Mouse (Mus musculus) T-helper 2 cell (primary cell): ENCODE data around the gene Crebl2.

Experiments
- in situ Hi-C: fragments of 300-600 bp; cut with MboI, MseI; formaldehyde crosslinking; loops from one replicate; pipeline ENCODE4 v1.15.1; 2025; ENCODE audit warnings: high pct_unique_total_duplicates

The Crebl2 gene

DNA sequence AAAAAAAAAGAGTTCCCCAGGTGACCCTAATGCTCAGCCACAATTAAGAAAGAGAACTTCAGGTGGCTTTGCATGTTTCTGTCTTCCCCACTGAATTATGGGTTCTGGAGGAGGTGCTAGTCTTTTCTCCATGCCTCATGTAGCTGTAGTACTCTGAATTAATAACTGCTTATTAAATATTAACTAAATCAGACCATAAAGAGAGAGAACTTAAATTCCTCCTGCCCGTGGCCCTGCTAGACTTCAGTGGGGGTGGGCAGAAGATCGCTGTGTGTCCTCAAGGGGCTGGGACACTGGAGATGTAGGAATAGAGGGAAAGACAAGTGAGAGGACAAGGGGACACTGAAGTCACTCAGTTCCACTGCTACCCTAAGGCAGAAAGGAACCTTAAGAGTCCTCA is 42.3 kb downstream of the Crebl2 start:
- in situ Hi-C loops: no loop called here

DNA sequence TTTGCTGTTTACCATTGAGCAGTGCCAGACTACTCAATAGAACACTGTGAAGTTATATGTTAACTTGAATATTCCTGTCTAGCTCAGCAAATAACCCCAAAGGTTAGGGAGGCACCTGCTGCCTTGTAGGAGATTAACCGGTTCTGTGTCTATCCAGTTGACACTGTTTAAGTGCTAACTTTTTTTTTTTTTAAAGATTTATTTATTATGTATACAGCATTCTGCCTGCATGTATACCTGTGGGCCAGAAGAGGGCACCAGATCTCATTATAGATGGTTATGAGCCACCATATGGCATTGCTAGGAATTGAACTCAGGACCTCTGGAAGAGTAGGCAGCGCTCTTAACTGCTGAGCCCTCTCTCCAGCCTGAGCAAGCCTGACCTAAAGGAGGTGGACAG is 43.1 kb downstream of the Crebl2 start:
- in situ Hi-C loops: no loop called here

DNA sequence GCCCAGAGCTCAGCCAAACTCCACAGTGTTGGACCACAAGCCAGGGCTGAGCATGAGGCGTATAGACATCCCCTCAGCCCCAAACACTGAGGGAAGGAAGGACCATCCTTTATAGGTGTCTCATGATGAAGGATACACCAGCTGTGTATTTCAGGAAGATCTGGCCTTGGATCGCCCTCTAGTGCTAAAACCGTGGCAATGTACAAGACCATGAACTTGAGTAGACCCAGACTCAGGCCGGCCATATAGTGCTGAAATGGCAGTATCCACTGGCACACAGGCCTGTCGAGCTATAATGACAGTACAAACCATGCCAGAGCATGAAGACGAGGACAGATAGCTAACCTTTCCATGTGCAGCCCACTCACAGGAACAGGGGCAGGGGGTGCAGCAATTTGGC is 46.8 kb downstream of the Crebl2 start:
- in situ Hi-C loops: no loop called here

DNA sequence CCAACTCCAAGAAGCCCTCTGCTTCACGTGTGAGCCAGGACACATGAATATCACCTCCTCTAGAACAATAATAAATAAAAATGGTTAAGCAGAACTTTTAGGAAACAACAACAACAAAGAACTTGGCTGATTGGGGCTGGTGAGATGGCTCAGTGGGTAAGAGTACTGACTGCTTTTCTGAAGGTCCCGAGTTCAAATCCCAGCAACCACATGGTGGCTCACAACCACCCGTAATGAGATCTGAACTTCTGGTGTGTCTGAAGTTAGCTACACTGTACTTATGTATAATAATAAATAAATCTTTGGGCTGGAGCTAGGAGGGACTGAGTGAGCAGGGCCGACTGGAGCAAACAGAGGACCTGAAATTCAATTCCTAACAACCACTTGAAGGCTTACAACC is 47.3 kb downstream of the Crebl2 start:
- in situ Hi-C loops: no loop called here

DNA sequence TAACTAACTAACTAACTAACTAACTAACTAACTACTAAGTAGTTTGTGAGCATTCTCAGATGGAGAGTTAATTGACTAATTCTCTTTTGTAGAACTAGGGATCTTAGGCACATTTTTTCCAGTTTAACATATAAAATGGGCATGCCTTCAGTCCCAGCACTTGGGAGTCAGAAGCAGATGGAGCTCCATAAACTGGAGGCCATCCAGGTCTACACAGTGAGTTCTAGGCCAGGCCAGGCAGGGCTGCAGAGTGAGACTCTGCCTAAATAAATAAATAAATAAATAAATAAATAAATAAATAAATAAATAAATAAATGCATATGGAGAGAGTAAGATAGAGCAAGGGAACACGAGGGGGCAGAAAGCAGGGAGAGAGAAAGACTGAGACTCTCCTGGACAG is 47.9 kb downstream of the Crebl2 start:
- in situ Hi-C loops: no loop called here

DNA sequence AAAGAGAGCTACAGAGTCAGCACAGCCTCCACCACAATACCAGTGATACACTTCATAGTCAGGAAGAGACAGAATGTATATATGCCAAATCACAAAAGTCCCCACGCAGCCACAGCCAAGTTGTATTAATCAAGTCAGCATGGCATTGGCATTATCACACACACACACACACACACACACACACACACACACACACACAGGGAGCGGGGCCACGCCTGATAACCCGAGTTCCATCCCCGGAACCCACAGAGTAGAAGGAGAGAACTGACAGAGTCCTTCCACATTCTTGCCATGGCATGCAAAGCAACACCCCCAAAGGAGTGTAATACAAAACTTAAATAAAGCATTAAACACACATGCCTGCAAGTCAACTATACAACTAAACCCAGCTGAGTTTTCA is 49.6 kb downstream of the Crebl2 start:
- in situ Hi-C loops: no loop called here

DNA sequence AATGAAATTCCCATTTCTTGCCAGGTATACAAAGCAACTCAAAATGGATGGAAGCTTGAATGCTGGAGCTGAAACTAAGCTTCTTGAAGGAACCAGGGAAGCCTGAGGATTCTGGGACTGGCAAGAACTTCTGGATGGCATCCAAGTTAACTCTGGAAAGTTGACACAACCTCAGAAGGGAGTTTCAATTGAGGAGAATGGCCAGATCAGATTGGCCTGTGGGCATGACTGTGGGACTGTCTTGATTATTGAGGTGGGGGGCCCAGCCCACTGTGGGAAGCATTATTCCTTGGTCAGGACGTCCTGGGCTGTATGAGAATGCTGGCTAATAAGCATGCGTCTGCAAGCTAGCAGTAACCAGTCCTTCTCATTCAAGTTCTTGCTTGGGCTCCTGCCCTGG is 50.1 kb downstream of the Crebl2 start:
- in situ Hi-C loops: no loop called here

DNA sequence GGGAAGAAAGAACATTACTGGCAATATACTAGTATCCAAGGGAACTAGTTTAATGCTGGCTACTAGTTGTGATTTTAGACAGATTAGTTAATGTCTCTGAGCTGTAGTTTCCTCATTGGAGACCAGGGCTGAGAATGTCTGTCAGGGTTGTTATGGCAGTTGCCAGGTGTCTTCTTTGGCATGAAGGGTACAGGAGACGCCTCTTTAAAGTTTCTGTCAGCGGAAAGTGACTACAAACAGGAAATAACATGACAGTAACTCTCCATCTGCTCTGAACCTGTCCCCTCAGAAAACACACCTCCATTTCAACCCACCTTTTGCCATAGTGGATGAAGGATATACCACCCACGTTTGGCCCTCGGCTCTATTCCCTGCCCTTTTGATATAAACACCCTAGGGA is 53.7 kb downstream of the Crebl2 start:
- in situ Hi-C loops: no loop called here

DNA sequence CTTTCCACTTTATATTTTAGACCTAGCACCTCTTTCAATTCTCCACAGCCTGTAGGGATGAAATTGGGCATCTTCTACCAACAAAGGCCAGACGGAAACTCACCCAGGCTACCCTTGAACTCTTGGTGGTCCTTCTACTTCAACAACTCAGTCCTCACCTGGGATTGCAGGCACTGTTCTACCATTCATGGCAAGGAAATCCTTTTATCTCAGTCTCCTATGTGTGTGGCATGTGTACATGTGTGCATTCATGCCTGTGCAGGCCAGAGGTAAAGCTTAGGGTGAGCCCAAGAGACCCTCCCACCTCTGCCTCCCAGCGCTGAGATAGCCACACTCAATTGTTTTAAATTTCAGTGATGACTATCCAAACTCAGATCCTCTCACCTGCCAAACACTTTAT is 55.6 kb downstream of the Crebl2 start:
- in situ Hi-C loops: no loop called here

DNA sequence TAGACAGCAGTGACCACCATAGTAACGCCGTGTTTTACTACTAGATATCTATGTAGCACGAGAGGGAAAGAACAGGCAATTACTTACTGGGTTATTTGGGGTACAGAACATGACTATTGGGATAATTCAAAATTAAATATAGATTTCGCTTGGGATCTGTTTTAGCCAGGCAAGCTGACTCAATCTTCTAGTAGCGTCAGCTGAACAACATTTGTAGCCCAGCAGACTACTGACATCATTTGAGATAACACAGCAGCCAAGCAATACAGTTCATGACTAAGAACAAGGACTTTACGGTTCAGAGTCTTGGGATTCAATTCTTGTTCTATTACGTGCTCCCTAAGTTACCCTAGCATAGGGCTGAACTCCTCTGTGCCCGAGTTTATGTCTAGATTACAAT is 56.5 kb downstream of the Crebl2 start:
- in situ Hi-C loops: no loop called here

DNA sequence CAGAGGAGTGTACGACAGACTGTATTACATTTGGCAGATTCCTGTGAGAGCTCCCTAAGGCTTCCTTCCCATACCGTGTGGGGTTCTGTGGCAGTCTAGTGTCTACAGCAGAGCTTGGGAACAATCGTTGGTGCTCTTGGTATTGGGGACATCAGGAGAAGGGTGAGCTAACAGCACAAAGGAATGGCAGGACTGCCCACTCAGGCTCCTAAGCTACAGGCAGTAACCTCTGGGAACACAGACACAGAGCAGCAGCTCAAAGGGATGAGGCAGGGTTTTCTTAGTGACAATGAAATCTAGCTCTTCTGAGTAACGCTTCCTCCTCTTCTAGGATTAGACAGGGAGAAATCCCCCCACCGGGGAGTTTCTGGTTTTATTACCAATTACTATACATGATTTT is 57.1 kb downstream of the Crebl2 start:
- in situ Hi-C loops: no loop called here

DNA sequence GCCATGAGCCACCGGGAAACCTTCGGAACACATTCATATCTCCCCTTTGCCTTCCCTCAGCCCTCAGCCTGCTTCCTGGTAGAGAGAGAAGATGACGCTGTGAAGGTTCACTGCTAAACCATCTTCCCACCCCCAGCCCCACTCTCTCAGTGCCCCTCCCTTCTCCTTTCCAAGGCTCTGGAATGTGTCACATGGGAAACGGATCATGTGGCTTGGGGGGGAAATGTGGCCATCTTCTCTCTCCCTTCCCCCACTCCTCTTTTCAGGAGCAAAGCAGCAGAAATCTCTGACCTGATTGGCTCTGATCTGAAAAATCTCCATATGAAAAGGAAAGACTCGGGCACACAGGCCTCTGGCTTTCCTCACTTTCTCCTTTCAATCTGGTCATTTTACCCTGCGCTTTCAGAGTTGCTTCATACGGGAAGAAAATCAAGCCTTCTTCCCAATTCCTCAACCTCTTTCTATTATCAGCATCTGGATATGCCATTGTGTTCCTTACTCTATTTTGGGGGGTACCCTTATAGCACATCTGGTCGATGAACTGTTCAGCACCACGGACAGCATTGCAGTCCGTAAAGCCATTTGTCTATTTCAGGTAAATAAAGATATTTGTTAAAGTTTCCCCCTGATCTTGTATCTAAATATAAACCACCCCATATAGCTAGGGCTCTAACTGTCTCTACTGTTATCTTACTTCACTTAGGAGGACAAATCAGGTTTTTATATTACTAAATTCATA is 57.9 kb downstream of the Crebl2 start:
- in situ Hi-C loops: no loop called here

DNA sequence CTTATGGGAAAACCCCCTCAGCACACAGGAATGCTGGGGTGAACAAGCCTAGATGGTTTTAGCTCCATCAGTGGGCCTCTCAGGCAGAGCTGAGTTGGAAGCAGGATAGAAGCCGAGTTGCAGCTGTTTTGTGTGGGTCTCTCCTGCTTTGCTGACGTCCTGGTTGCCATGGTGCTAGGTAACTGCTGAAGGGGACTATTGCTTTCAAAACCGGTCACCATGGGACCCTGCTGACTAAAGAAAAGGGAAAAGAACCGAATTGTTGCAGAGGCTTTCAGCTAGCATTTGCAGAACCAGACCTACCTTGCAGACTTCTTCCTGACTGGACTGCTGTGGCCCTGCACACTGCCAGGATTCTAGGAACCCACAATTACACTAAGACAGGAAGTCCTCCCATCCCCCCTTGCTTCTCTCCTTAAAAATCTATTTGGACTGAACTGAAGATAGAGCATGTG is 58.6 kb downstream of the Crebl2 start:
- in situ Hi-C loops: no loop called here

DNA sequence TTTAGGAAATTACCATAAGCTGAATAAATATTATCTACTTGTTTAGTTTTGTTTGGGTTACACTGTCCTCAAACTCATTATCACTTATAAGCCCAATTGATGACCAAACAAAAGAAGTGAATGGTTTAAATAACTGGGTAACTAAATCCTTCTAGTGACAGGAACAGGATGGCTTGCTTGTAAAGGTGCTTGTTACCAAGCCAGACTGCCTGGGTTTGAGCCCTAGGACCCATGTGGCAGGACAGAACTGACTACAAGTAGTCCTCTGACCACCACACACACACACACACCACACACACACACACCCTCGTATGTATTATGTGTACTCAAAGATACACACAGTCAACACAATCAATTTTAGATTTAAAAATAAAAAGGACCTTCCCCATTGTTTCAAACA is 59.8 kb downstream of the Crebl2 start:
- in situ Hi-C loops: no loop called here

DNA sequence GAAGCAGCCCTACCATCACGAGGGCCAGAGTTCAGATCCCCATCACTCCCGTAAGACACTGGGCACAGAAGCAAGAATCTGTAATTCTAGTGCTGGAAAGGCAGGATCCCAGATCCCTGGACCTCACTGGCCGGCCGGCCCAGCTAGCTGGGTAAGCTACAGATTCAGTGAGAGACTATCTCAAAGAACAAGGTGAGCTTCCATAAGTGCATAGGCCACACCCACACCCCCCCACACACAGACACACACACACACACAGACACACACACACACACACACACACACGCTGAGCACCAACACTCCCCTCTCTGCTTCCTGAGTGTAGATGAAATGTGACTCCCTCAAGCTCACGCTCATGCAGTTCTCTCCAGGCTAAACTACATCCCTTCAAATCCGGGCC is 60.5 kb downstream of the Crebl2 start:
- in situ Hi-C loops: no loop called here

DNA sequence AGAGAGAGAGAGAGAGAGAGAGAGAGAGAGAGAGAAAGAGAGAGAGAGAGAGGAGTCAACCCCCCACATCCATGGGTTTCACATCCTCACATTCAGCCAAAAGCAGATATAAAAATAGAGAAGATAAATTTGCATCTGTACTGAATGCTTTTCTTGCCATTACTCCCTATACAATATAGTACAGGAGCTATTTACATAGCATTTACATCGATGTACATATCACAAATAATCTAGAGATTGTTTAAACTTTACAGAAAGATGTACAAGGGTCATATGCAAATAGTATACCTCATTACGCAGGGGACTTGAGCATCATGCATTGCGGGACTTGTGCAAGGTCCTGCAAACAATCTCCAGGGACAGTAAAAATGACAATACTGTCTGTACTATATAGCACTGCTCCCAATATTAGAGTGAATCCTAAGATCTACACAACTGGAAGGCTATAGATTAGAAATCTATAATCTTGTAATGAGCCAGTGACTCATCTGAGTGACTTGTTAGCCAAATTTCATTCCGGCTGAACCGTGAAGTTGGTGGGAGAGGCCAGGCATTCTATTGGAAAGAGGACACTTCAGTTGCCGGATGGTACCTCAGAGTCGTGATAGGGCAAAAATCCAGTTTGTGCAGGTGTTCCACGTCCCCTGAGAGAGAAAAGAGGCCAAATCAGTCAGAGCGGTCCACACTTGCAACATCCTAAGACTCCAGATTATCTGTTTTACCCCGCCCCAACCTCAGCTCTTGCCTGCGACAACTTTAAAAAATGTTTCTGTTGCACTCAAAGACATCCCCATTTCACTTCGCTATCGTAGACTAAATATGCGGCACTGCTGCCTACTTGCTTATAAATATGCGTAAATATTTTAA is 66.8 kb downstream of the Crebl2 start:
- in situ Hi-C loops: no loop called here

DNA sequence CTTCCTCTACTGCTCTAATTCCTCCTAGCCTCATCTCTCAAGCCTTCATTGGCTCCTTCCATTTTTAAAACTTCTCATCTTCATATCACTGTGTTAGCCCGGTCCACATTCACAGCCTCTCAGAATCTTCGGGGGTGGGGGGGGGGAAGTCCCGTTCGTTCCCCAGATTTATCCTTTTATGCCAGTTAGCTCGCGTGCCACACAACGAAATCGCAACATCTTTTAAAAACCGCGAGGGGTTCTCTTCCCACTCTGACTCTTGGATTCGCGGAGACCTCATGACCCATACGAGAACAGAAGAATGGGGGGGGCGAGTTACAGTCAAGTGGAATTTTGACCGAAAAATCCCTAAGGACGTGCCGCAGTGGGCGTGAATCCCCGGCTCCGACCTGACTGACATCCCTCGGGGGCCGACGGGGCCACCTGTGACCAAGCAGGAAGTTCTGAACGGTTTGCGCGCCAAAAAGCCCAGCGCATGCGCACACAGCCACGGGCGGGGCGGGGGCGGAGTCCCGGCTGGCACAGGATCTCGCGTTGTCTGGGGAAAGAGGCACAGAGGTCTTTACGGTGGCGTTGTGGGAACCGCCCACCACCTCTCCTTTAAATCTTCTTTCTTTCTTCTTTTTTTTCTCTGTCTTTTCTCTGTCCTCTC is 67.6 kb downstream of the Crebl2 start:
- in situ Hi-C loops: no loop called here

DNA sequence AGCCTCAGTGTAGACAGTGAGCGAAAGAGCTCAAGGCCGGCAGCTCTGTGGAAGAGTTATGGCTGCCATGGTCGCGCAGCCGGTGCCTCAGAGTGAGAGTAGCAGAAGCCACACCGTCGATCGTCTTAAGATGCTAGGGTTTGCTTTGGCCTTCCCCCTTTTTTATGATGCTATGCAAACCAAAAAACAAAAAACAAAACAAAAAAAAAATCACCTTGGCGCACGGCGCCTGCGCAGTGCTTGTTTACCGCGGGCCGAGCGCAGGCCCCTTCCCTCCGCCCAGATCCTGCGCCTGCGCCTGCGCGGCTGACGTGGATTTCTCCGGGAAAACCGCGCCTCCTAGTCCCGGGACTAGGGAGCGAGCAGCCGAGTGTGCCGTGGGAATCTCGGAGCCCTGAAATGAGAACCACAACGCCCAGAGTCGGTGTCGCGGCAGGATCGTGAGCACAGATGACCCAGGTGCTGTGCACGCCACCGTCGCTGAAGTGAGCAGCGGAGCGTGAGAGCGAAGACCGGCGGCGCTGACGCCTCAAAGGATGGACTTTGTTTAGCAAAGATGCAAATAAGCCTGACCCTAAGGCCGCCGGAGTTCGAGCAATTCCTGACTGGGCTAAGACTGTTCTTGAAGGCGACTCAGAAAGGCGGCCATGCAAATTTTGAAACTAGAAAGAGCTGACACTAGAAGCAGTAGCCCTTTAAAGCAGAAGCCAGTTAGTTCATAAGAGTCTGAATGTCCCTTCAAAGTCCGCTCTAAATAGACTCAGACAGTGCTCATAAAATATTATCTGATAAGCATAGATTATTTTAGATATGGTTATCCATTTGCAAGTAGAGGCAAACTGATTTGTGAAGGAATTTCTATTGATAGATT is 68.4 kb downstream of the Crebl2 start, which contains the start of gene Gpr19:
TSS of gene Gpr19 (minus strand) at position 484 of the 871 bp plus-strand sequence.
- in situ Hi-C loops: no loop called here

DNA sequence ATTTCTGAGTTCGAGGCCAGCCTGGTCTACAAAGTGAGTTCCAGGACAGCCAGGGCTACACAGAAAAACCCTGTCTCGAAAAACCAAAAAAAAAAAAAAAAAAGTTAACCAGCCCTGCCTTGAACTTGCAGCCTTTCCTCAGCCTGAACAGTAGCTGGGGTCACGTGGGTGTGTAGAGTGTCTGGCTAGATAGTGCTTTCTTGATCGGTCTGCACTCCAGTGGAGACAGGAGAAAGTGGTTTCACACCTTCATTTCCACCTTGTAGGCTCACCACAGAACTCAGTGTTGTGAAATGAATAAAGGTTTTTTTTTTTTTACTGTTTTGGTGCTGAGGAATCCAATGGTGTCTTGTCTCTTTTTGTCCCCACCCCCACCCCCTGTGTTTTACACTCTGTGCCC is 73.4 kb downstream of the Crebl2 start:
- in situ Hi-C loops: loop anchor here (25.0 kb wide), 1 partner anchor 1909 kb away; the partner anchor contains the start of genes H2afj and Hist4h4

DNA sequence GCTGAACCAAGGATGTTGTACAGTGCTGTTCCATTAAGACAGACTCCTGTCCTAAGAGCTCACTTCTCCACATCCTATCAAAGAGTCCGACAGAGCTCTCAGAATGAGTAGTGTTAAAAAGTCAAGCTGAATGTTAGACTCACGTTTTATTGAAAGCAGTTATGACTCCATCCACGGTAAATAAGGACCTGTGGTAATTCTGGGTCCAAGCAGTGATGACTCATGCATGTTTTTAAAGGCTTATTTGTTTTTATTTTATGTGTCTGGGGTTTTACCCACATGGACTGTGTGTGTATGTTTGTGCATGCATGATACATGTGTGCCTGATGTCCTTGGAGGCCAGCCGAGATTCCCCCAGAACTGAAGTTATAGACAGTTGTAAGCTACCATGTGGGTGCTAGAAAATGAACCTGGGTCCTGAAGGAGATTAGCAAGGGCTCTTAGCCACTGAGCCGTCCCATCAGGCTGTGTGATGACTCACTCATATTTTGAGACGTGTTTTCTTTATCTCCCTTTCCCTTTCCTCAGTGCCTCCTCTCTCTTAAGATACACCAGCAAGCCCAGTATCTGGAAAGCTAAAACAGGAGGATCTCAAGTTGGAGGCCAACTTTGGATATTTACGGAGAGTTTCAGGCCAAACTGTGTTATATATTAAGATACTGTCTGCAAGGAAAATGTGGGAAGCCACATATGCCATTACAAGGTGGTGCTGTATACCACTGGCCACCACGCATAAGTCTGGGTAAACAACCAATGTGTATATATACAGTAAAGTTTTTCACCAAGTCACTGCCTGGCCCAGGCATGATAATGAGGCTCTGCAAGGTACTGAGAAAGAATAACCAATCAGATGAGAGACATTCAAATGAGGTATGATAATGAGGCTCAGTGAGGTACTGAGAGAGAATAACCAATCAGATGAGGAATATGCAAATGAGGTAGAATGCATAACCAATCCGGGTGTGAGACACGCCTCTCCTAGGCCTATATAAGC is 74.2 kb downstream of the Crebl2 start:
- in situ Hi-C loops: loop anchor here (25.0 kb wide), 1 partner anchor 1908 kb away; the partner anchor contains the start of genes H2afj and Hist4h4
